Mouse (Mus musculus): Measurements from ENCODE around the gene Stra6l.

Stra6l gene

DNA sequence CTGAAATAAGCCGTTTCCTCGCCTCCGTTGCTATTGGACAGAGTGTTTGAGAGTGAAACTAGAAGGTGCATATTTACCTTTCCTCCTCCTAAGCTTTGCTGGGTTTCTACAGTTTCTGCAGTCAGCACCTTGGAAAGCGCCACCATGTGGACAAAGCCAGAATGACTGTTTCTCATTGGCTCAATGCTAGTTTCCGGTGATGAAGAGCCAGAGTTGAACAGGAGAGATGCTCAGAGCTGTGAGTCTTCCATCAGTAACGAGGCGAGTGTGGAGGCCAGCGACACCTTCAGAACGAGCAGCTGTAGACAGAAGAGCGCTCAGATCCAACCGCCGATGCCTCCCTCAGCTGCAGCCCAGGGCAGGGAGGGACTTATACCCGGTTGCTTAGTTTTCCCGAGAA, 4.1 kb upstream of the Stra6l start:
- peak; percentile 27 to 29 for DNase-seq (ENCODE audit: low spot score in 2 of 2)

DNA sequence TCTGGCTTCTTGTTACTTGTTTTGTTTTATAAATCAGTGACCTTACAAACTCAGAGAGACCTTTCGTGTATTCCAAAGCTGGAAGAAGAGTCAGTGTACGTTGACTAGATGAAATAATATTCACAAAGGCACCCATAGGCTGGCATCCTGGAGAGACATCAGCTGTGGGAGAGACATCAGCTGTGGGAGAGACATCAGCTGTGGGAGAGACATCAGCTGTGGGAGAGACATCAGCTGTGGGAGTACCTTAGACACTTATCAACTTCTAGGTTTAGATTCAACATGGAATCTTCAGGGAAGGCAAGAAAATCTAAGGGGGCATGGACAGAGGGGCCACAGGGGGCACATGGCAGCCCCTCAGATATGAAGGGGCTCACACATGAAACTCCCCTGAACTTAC, 2.2 kb upstream of the Stra6l start:
- no peak for DNase-seq (ENCODE audit: low spot score in 2 of 2)

DNA sequence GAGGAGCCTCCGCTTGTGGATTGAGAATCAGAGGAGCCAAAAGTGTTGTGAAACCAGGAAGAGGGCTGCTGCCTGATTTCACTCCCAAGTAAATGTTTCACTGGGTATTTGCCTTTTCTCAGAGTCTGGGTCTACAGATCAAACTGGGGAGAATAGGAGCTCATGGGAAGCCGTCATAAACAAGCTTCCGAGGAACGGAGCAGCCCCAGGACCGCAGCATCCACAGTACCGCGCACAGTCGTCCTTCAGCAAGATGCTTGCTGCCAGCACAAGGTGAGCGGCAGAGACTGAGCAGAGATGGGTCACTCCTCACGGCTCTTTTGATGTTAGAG, 327 bp downstream of the Stra6l start:
- no peak for DNase-seq (ENCODE audit: low spot score in 2 of 2)

DNA sequence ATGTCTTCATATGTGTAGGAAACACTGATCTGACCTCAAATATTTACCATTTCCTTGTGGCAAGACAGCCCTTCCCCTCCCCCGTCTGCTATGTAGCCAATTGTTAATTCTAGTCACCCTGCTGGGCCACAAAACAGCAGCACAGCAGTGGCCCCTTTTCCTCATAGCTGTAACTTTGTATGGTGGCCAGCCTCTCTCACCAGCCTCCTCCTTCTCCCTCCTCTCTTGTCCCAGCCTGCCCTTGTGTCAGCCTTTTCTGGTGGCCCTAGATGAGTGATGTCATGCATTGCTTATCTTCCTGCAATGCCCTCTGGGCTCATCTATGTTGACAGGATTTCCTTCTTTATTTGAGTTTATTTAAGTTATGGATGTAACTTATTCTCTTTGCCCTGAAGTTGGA, 955 bp downstream of the Stra6l start:
- DNase-seq (ENCODE audit: low spot score in 2 of 2), result no peak

DNA sequence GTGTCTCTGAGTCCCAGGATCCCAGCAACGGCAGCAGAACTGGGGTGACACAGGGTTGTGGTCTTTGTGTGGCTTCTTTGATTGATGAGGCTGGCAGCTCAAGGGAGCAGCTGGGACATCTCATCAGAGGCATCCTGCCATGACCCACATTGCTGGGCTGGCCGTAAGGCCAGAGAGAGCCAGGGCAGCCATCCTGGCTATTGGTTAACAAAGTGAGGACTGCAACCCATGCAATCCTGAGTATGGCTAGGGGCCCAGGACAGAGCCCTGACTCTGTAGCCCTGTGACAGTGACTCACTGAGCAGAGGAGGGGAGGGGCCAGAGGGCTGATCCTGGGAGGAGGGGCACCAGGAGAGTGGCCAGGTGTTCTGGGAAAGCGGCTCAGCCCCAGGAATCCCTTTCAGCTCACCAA, 3.2 kb downstream of the Stra6l start:
- DNase-seq (ENCODE audit: low spot score in 2 of 2), result no peak

DNA sequence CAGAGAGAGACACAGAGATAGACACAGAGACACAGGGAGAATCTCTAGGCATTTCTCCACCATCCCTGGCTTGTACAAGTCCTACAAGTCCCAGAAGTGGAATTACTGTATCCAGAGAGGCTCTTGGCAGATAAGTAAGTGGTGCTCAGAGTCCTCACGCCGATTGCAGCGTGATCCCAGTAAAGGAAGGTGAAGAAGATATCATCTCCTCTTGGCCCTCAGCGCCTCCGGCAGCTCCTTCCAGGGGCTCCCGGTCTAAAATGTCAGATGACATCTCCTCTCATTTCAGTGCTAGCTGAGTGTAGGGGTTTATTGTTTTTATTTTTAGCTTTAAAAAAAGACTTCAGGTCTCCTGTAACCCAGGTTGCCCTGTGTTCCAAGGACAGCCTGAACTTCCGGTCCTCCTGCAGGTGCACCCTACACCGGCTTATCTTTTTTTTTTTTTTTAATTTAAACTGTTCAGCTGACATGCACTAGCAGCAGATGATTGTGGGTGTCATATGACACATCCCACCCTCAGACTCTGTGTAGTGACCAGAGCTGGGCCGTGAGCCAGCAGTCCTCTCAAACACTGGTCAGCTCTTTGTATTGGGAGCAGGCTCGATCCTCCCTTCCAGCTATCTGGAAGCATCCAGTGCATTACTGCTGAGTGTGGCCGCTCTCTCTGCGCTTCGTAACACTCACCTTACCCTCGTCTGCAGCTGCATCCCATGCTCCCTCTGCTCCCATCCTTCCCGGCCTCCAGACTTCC, 5.2 kb downstream of the Stra6l start:
- DNase-seq (ENCODE audit: low spot score in 2 of 2), result no peak

DNA sequence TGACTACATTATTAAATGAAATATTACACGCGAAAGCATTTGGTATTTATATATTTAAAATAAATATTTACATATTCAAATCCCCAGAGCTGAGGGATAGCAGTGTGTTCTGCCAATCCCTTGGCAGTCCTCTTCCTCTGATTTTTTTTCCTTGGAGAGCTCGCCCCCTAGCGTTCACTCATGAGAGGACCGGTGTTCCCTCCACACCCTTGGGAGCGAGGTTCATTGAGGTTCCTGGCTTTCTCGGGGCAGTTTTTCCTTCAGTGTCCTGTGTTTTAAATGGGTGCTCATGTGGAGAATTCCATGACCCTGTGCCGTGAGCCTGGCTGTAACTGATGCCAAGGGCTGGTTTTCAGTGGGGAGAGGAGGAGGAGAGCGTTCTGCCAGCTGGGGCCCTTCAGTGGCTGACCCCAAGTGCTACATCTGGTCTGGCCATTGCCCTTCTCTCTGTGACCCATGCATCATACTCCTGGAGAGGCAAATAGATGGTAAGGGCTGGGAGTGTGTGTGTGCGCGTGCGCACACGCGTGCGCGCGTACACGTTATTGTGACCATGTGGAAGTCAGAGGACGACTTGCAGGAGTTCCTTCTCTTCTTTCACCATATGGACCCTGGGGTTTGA, 7.5 kb downstream of the Stra6l start:
- DNase-seq (ENCODE audit: low spot score in 2 of 2), result peak; percentile 63 to 75

DNA sequence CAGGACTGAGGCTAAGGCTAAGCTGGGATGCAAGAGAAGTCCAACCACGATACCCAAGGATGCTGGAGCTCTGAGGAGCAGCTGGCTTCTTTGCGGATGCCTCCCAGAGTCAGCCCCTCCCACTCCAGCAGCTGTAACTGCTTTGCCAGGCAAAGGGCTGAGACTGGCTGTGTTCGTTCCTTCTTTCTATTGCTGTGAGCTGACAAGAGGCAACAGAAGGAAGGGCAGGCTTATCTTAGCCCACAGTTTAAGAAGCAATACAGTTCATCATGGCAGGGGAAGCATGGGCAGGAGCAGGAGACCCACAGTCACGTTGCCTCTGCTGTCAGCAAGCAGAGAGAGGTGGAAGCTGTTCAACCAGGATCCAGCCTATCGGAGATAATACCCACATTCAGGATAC, 12.7 kb downstream of the Stra6l start:
- DNase-seq (ENCODE audit: low spot score in 2 of 2), result no peak

DNA sequence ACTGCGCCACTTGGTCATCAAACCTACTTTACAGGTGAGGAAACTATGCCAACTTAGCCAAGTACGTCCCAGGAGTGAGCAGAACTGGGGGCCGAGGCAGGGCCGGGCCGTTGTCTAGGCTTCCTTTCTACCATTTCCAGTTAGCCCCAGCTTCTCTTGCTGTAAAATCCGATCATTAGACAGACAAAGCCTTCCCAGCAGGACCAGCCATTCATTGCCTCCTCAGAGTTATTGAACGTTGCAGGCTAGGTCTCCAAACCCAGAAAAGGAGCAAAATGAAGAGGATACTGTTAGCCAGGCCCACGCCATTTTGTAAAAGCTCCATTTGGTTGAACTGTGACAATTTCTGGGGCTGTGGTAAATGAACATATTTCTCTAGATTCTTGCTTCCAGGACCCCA, 19.0 kb downstream of the Stra6l start:
- no peak for DNase-seq (ENCODE audit: low spot score in 2 of 2)

DNA sequence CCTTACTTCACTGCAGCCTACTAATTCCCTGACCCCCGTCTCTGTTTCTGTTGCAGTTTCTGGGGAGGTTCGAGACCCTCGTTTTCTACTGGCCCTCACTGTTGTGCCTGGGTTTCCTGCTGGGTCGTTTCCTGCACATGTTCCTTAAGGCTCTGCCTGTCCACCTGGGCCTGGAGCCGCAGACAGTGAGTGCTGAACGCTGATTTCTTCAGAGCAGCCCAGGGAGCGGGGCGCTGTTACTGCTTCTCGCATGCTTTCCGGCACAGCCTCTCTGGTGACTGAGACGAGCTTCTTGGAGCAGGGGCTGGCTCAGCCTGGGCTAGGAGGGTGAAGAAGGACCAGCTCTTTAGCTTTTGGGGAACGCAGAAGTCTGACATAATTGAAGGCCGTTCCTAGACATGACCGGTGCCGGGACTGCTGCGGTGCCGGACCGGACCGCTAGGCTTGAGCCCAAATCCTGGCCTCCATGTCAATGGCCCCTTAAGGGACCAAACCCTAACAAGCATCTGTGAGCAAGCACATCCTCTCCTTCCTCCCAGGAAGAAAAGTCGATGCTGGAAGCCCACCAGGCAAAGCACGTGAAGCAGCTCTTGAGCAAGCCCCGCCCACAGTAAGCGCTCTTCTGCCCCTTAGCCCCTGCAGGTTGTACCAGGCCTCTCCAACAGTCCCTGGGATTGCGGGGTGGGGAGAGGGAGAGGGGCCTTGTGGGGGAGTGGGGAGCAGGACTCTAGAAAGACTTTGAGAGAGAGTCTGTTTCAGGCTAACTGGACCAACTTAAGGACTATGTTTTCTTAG, 20.8 kb downstream of the Stra6l start:
- no peak for DNase-seq (ENCODE audit: low spot score in 2 of 2)

DNA sequence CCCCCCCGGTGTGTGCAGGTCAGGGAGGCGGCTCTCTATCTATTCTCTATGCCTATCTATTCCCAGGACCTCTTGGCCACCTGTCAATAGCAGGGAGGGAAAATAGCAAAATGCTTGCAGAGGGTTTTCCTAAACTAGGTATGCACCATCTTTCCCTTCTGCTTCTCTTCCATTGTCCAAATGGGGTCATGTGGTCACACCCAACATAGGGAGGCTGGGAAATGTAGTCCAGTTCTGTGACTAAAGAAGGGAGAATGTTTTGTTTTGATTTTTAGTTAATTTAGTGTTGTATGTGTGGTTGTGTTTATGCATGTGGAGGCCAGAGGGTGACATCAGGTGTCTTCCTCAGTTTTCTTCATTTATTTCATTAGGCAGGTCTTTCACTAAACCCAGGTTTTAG, 23.7 kb downstream of the Stra6l start:
- no peak for DNase-seq (ENCODE audit: low spot score in 2 of 2)

DNA sequence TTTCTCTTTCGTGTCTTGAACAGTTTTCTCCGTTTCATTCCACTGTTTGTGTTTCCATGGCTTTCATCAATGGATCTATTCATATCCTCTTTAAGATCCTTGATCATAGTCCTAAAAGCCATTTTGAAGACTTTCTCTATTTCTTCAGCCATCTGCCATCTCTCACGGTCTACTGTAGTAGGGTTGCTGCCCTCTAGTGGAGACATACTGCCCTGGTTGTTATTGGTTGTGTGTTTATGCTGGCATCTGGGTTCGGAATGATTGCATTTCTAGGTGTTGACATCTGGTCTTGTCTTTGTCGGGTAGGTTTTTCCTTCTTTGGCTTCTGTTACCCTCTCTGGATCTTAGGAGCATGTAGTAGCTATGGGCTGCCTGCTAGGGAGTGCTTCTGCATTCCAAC, 30.5 kb downstream of the Stra6l start:
- peak in 1 of 2 experiments; percentile 21 for DNase-seq (ENCODE audit: low spot score in 2 of 2)

DNA sequence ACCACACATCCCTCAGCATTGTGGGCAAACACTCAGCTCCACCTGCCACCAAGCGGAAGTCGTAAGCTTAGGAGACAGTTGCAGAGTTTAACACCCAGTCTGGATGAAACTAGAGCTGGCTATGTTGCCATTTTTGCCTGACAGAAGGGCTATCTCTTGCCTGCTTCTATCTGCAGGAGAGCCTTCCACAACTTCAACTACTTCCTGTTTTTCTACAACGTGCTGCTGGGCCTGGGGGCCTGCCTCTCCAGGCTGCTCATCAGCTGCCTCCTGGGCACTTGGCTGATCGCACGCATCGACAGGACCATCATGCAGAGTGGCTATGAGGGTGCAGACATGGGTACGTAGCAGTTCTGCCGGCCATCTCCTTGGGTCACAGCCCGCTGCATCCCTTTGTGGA, 34.1 kb downstream of the Stra6l start:
- DNase-seq (ENCODE audit: low spot score in 2 of 2), result no peak

DNA sequence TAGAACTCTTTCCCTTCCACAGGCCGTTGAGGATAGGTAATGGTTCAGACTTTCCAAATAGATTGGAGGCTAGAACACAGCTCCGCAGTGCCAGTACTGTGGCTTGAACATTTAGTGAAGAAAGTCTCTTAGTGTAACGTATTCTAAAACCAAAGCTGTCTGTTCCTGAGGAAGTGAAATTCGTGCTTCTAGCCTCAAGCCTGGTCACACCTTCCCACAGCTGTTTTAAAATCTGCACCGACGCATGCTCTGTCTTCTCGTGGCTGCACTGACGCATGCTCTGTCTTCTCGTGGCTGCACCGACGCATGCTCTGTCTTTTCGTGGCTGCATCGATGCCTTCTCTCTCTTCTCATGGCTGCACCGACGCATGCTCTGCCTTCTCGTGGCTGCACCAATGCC, 34.8 kb downstream of the Stra6l start:
- DNase-seq (ENCODE audit: low spot score in 2 of 2), result no peak

DNA sequence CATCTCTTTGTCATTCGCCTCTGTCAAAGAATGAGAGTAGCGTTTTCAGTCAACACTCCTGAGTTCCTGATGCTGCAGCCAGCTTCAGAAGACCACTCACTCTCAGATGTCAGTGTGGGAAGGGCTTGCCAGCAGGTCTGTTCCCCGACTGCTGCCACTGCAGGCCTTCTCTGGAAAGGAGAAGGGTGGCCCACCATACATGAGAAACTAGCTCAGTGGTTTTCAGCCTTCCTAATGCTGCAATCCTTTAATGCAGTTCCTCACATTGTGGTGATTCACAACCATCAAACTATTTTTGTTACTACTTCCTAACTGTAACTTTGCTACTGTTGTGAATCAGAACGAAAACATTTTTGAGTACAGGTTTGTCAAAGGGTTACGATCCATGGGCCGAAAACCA, 41.0 kb downstream of the Stra6l start:
- DNase-seq (ENCODE audit: low spot score in 2 of 2), result no peak

DNA sequence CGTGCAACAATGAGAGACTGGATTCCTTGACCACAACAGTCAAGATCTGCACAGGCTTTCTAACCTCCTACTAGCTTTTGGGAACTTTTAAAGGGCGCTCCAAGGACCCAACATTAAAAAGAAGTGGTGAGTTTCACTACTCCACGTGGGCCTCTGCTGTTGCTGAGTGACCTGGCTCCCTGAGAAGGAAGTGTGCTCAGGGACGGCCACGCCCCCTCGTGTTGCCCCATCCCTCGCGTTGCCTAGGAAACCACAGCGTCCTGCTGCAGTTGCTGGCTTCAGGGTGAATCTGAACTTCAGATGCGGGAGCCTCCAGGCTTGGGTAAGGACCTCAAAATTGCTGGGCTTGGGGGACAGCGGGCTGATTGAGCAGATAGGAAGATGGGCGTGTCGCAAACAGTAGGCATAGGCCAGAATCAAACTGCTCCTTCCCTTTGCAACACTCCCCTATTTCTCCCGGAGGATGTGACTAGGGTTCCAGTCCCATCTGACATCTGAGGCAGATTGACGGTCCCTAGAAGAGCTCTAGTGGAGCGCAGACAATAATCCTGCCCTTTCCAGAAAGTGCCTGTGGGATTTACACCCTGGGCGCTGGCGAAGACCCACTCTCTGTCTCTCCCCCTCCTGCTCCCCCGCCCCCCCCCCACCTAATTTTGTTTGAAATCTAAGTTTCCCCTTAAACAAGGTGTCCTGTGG, 41.8 kb downstream of the Stra6l start, which contains the start of gene Ccdc180:
TSS of gene Ccdc180 (plus strand) at position 238 of the 696 bp plus-strand sequence.
- DNase-seq (ENCODE audit: low spot score in 2 of 2), result no peak

DNA sequence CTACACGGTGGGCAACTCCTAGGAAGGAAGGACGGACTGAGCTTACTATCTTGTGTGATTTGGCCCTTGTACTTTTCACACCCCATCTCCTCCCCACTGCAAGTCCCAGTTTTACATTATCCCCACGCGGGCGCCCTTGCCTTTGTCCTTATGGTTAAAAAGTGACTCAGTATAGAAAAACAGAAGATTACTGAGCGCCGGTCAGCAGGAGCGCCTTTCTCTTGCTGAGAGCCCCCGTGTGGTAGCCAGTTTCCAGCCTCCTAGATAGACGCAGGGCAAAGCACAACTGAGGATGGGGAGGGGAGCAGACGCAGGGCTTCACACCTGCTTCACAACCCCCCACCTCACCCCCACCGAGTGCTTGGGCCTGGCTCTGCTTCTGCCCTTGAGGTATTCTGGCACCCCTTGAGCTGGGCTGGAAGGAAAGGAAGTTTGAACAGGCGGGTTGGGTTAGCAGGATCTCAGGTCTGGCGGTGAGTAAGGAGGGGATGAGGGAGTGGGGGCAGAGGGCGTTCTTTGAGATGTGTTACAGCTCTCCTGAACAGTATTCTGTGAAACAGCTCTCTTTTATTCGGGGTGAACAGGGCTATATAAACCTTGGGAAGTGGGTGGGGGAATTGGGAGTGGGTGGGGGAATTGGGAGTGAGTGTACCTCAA, 48.1 kb downstream of the Stra6l start:
- no peak for DNase-seq (ENCODE audit: low spot score in 2 of 2)

DNA sequence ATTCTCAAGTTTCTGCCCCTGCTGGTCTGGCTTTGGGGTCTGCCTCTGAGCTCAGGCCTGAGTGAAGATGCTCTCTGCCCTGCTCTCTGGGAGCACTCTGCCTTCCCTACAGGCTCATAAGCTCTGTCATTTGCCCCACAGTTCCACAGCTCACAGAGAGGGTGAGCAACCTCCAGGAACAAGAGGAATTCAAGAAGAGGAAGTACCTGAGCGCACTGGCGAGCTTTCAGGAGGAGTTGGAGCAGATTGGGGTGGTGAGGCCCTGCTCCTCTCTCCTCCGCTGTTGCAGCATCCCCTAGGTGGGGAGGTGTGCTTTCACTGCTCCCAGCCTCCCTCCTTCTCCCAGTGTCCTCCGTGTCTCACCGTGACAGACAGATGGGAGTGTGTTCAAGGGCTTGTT, 49.9 kb downstream of the Stra6l start:
- DNase-seq (ENCODE audit: low spot score in 2 of 2), result no peak

DNA sequence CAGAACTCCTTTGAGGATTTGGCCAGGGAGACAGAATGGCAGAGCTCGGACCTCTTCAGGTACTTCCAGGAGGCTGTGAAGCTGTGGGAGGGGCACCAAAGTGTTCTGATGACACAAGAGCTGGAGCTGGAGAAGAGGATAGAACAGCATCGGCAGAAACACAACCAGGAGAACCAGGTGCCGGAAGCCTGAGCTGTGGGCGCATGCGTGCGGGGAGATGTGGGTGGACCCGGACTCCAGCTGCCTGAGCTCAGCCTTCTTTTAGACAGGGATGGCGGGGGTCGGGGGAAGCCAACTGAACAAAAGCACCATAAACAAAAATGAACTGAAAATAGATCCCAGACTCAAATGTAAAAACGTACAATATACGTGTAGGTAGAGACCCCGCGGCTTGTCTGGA, 60.8 kb downstream of the Stra6l start:
- peak in 1 of 2 experiments; percentile 12 for DNase-seq (ENCODE audit: low spot score in 2 of 2)

DNA sequence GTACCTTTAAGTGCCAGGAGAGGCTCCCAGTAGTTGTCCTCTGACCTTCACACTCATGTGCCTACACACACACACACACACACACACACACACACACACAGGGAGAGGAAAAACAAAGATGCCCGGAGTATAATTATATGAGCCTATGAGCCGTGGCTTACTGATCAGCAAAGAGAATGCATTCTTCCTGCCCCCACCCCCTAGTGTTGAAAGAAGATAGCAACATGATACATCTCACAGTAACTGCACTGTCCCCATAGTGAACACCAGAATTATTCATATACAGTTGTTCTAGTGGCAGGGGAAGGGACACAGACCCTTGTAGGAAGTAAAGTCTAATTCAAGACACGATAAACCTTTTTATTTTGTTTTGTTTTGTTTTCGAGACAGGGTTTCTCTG, 61.5 kb downstream of the Stra6l start:
- DNase-seq (ENCODE audit: low spot score in 2 of 2), result no peak

DNA sequence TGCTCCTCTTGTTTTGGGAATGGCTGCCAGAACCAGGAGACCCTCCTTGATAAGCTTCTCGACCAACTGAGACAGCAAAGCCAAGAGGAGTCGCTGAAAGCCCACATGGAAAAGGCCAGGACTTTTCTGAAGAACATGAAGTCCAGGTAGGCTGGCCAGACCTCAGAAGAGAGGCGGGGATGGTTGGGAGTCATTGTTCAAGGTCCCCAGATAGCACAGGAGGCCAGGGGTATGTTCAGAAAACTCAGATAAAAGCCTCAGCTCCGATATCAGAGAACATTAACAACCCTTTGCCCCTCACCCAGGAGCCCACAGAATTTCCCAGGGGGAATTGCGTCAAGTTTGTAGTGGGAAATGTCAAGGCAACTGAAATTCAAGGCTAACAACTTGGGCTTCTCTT, 62.8 kb downstream of the Stra6l start:
- no peak for DNase-seq (ENCODE audit: low spot score in 2 of 2)

DNA sequence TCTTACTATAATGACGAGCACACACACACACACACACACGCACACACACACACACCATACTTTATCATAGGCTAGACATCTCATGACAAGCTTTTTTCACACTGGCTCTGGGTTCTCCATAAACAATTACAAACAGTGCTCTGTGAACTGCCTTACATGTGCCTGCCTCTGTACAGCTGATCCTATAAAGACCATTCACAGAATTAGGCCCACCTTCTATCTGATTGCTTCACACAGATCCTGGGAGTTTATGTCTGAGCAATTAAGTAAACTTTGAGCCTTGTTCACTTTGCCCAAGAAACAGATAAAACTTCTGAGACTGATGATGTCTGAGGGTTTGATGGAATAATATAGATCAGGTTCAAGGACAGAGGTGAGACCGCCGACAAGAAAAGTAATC, 63.4 kb downstream of the Stra6l start:
- no peak for DNase-seq (ENCODE audit: low spot score in 2 of 2)
